Mouse (Mus musculus) thymus, adult 2 months (tissue): ENCODE data around the gene Myh9. TPM values are rescaled to one million over a fixed set of nuclear protein-coding genes. Genes with fewer than 3 reads are reported as not detected.
"Not testable (repeated sequence)": the region's sequence is repeated elsewhere in the genome, so short reads cannot be mapped to it uniquely, and the experiment has no call there.

Experiments
- DNase-seq: peaks from one replicate; pipeline ENCODE4 v3.0.0; 2021
- H3K27ac ChIP-seq: fragments of 200-500 bp; 2 replicates; pipeline ENCODE4 v1.5.1; 2012; ENCODE audit warnings: low read length, control low read depth; ENCODE audit not compliant: control insufficient read depth, insufficient read depth
- H3K27me3 ChIP-seq: fragments of 200-500 bp; 2 replicates; pipeline ENCODE4 v1.6.1; 2012; ENCODE audit warnings: mild to moderate bottlenecking, low read length, moderate library complexity, mixed read lengths; ENCODE audit not compliant: control insufficient read depth, insufficient read depth
- H3K36me3 ChIP-seq: fragments of 200-500 bp; 2 replicates; pipeline ENCODE4 v1.6.1; 2012; ENCODE audit warnings: mild to moderate bottlenecking, low read length, moderate library complexity; ENCODE audit not compliant: control insufficient read depth, insufficient read depth
- H3K4me1 ChIP-seq: fragments of 200-500 bp; replicated peaks from 2 replicates; pipeline ENCODE4 v1.6.1; 2012; ENCODE audit warnings: low read length; ENCODE audit not compliant: control insufficient read depth, insufficient read depth
- H3K4me3 ChIP-seq: fragments of 200-500 bp; 2 replicates; pipeline ENCODE4 v1.5.1; 2012; ENCODE audit warnings: mild to moderate bottlenecking, low read length, control low read depth, moderate library complexity; ENCODE audit not compliant: control insufficient read depth, insufficient read depth
- CTCF ChIP-seq: fragments of 200-500 bp; IDR thresholded peaks from 2 replicates; pipeline ENCODE4 v1.5.1; 2012; ENCODE audit warnings: mild to moderate bottlenecking, control low read depth, low read length, moderate library complexity, borderline replicate concordance; ENCODE audit not compliant: control insufficient read depth, poor library complexity, insufficient read depth; ENCODE audit errors: extremely low read depth
- POLR2A ChIP-seq: fragments of 200-500 bp; IDR thresholded peaks from 2 replicates; pipeline ENCODE4 v1.6.1; 2012; ENCODE audit warnings: mild to moderate bottlenecking, low read length, control low read depth, moderate library complexity; ENCODE audit not compliant: control insufficient read depth, poor library complexity, insufficient read depth; ENCODE audit errors: extremely low read depth
- WGBS: fragments of 180-500 bp; shearing (Covaris S2); methylation state at CpG from one replicate; pipeline ENCODE4 v1.1.7; 2018; 5-methylcytosine and 5-hydroxymethylcytosine counted together
- polyA plus RNA-seq: library from polyadenylated mRNA; depleted of rRNA; stranded (reverse); fragments of >200 nt; gene quantifications from 2 replicates; pipeline ENCODE4 v1.2.3, GENCODE M21; 2012

The Myh9 gene
- polyA plus RNA-seq, 1 experiment, result 167 TPM

DNA sequence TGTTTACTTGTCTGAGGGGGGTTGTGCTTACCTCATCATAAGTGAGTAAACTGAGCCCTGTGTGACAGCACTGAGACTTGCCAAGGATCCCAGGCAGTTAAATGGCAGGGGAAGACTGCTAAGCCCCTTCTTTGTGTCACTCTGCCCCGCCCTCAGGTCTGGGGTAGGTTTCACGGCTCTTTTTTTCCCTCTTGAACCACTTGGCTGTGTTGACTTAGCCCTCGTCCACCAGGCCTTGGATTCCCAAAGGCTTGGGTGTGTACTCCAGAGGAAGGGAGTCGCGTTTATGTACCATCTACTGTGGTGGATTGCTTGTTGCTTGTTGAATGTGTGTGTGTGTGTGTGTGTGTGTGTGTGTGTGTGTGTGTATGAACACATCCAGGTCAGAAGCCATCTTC, 7.1 kb upstream of the Myh9 start:
- no peak overlapping the region for H3K4me3 ChIP-seq
- H3K27ac ChIP-seq, result peak overlapping the region; percentile 65
- no peak for DNase-seq
- H3K27me3 ChIP-seq, result no peaks in the 10 kb centered on the region
- H3K36me3 ChIP-seq, result no peaks in the 10 kb centered on the region
- WGBS, result 85% methylated on average over 5 of the region's 5 CpGs
- TF ChIP-seq POLR2A (no peak), CTCF (no peak)
- H3K4me1 ChIP-seq, result peaks cover 42% of the 10 kb centered on the region

GRCm38 (mm10) chr15:77848415-77849038, 6.6 kb upstream of the Myh9 start:
- Histone ChIP-seq H3K4me3 (no peak overlapping the region), H3K27ac (peak overlapping the region; percentile 65; the same call in 1 of the 2 replicates), H3K36me3 (no peaks in the 10 kb centered on the region), H3K4me1 (peaks cover 42% of the 10 kb centered on the region), H3K27me3 (no peaks in the 10 kb centered on the region)
- DNase-seq, result no peak
- no peak for TF ChIP-seq CTCF
- no peak for TF ChIP-seq POLR2A
- WGBS, result 95% methylated on average over 16 of the region's 16 CpGs

DNA sequence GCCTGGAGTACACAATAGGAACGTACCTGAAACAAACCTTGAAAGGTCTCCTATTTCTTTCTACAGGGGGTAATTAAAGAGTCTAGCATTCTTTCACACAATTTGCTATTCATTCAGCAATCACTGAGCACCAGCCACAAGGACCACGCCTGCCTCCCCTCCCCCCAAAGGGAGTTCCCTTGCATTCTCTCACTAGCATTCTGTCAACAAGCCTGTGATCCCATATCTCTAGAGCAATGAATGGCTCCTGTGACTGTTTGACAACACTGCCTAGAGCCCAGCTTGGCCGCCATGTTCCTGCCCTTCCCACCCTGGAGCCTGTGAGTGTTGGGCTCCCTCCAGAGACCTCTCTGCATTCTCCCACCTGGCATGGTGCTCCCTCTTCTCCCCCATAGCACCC, 5.9 kb upstream of the Myh9 start:
- no peak for TF ChIP-seq POLR2A
- no peak for TF ChIP-seq CTCF
- no peak overlapping the region for H3K27ac ChIP-seq
- no peaks in the 10 kb centered on the region for H3K36me3 ChIP-seq
- H3K27me3 ChIP-seq, result no peaks in the 10 kb centered on the region
- peaks cover 42% of the 10 kb centered on the region for H3K4me1 ChIP-seq
- DNase-seq, result no peak
- 95% methylated on average over 3 of the region's 3 CpGs for WGBS
- no peak overlapping the region for H3K4me3 ChIP-seq

DNA sequence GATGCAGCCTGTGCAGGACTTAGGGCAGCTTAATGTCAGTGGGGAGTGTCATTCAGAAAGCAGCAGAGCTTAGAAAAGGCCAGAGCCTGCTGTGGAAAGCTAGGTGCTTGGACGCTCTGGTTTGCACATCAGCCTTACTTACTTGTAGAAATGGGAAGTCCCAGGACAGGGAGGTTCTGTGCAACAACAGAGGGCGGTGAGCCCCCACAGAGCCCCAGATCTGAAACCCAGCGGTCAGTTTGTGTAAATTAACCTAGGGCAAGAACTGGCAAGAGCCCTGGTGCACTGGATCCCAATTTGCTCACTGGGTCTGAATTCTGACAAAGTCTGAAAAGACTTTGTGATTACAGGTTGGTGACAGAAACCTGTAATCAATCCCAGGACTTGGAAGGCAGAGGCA, 5.1 kb upstream of the Myh9 start:
- Histone ChIP-seq H3K36me3 (no peaks in the 10 kb centered on the region), H3K27ac (no peak overlapping the region), H3K4me1 (peaks cover 42% of the 10 kb centered on the region), H3K4me3 (no peak overlapping the region), H3K27me3 (no peaks in the 10 kb centered on the region)
- TF ChIP-seq CTCF (no peak), POLR2A (no peak)
- DNase-seq, result no peak
- 86% methylated on average over 3 of the region's 3 CpGs for WGBS

- H3K27me3 ChIP-seq, H3K27ac ChIP-seq, H3K4me3 ChIP-seq, DNase-seq, H3K36me3 ChIP-seq: not testable (repeated sequence)
- WGBS, result 41% methylated on average over 11 of the region's 11 CpGs
- H3K4me1 ChIP-seq, result peaks cover 36% of the 10 kb centered on the region
Measured at GRCm38 (mm10) chr15:77845931-77846595, 4.1 kb upstream of the Myh9 start.

DNA sequence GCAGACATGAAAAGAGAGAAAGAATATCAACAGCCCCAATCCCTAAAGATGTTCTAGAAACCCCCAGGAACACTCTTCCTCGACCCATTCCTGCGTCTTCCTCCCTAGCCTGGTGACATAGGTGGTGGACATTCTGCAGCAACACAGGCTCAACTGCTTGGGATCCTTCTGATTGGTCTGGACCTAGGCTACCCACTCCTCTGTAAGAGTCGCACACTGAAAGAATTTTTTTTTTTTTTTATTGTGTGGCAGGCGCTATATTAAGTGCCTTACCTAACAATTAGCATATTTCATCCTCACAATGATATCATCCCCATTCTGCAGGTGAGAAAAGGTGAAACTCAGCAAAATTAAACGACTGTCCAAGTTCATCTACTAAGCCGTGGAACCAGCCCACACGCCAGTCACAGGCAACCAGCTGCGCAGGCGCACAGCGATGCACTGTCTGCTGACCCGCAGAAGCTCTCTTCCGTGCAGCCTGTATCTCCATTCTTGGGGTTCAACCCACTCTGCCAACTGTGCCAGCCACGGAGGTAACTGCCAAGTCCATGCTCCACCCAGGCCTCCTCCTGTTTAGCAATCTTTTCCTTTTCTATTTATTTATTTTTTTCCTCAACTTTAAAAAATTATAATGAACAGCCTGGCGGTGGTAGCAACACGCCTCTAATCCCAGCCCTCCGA, 3.1 kb upstream of the Myh9 start:
- Histone ChIP-seq H3K4me3 (no peak overlapping the region), H3K4me1 (peaks cover 33% of the 10 kb centered on the region), H3K27ac (no peak overlapping the region), H3K36me3 (no peaks in the 10 kb centered on the region), H3K27me3 (no peaks in the 10 kb centered on the region)
- 82% methylated on average over 16 of the region's 16 CpGs for WGBS
- TF ChIP-seq POLR2A (no peak), CTCF (no peak)
- no peak for DNase-seq

DNA sequence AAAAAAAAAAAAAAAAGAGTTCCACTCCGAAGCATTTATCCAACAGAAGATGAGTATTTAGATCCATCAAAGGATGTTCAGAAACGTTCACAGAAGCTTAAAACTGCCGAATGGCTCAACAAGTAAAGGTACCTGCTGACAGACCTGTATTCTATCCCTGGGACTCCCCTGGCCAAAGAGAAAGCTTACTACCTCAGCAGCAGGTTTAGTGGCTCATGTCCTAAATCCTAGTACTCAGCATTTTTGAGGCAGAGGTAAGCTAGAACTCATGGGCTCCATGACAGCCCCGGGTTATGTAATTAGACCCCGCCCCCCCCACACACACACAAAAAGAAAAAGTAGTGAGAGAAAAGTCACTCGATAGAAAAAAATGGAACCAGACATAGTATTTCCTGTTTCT, 2.1 kb upstream of the Myh9 start:
- Histone ChIP-seq H3K27ac (no peak overlapping the region), H3K4me1 (peaks cover 30% of the 10 kb centered on the region), H3K4me3 (no peak overlapping the region), H3K36me3 (no peaks in the 10 kb centered on the region), H3K27me3 (no peaks in the 10 kb centered on the region)
- no peak for DNase-seq
- 66% methylated on average over 6 of the region's 6 CpGs for WGBS
- TF ChIP-seq CTCF (no peak), POLR2A (no peak)

GRCm38 (mm10) chr15:77843494-77844041, 1.6 kb upstream of the Myh9 start:
- H3K4me1 ChIP-seq, result peaks cover 25% of the 10 kb centered on the region
- H3K4me3 ChIP-seq, H3K27ac ChIP-seq, H3K27me3 ChIP-seq, H3K36me3 ChIP-seq, DNase-seq: not testable (repeated sequence)
- WGBS, result 95% methylated on average over 13 of the region's 13 CpGs
